Mouse (Mus musculus): ENCODE measurements around the gene Foxe3.

Gene Foxe3

DNA sequence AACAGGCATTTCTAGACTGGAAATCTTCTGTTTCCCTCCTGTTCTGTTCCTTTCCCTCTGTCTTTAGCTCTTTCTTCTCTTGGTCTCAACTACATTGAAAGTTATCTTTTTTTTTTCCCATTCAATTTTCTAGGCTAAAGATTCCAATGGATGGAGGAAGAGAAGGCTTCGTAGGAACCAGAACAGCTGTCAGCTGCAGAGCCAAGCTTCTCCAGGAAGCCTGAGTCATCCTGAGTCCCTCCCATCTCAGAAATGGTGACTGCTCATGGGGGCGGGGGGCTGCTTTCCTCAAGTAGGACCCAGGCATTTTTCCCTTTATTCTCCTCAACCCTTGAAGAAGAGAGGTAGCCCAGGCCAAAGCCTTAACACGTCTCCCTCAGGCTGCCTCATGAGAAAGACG lies 9.8 kb downstream of the Foxe3 start:
- no peak for DNase-seq

DNA sequence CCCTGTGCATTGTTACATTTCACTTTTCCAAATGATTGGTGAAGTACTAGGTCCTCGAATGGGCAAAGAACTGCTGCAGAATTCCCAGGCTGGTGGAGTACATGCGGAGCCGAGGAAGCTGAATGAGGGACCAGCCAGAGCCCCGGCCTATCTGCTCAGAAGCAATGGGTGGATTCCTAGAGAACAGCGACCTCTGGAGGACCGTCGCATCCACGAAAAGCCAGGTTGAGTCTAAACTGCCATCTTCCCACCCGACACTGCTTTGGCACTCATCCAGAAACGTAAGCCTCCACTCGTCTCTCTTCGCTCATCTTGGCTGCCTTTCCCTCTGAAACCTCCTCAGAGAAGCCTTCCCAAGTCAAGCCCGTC lies 12.2 kb downstream of the Foxe3 start:
- DNase-seq, result peak; percentile 35

DNA sequence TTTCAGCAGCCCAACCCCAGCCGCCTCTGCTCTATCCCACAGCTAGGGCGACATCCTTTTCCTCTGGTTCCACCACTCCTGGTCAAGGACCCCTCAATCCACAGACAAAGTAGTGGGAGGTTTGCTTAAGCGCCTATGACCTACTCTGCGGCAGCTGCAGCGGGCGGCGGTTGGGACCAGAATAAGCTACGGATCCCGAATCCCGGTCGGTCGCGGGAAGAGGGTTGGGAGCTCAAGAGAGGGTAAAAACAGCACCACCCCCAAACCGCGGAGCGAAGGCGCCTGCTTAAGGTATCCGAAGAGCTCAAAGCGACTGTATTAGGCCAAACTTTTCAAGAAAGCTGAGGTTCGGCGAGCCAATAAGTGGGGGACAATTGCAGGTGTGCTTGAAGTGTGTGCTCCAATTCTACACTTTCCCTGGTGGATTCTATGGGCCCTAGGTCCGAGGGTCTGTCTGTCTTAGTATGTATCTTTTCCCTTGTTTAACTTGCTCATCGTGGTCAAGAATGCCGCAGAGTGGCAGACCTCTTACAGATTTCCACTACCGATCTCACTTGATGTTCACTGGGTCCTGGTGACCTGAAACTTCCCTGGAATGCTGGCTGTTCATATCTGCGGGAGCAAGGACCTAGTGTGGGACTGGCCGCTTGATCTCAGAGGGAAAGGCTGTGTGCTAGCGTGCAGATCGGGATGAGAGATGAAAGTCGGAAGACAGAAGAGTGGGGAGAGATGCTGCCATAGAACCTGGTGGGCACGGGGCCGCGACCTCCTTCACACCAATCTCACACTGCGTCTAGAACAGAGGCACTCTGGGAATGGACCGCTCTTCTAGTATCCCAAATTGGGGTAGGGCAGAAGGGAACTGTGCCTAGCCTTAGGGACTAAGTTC lies 12.9 kb downstream of the Foxe3 start:
- no peak for DNase-seq

DNA sequence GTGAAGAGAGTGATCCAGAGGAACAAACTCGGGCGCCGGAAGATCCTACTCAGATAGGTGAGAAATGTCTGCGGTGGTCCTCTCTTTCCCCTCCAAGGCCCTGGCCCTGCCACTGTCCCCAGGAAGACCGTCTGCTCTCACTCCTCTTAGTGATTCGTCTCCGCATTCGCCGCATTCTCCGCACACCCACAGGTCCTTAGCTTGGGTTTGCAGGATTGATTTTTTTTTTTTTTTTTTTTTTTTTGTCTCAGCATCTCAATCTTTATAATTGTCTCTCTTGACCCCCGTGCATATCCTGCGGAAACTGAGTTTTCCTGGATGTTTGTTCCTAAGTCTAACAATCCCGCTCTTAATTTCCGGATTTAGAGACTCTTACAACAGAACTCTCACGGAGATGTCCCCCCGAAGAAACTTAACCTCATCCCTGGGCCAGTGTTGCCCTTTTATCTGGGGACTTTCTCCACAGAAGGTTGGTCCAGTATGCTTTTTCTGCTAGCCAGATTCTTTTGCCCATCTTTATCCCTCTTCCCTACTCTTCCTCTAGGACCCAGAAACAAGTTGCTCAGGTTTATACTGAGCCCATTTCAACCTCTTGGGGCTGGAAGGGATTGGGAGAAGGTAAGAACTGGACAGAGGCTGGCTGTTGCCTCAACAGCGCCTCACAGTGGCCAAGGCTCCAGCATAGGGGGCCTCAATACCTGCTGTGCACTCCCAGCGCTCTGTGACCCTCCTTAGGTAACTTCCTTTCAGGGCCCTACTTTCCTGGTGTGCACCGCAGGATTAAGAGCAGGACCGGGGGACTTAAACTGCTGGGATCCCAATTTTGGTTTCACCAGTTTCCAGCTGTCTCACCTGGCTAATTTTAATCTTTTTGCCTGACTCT lies 16.0 kb downstream of the Foxe3 start:
- peak; percentile 43 for DNase-seq

DNA sequence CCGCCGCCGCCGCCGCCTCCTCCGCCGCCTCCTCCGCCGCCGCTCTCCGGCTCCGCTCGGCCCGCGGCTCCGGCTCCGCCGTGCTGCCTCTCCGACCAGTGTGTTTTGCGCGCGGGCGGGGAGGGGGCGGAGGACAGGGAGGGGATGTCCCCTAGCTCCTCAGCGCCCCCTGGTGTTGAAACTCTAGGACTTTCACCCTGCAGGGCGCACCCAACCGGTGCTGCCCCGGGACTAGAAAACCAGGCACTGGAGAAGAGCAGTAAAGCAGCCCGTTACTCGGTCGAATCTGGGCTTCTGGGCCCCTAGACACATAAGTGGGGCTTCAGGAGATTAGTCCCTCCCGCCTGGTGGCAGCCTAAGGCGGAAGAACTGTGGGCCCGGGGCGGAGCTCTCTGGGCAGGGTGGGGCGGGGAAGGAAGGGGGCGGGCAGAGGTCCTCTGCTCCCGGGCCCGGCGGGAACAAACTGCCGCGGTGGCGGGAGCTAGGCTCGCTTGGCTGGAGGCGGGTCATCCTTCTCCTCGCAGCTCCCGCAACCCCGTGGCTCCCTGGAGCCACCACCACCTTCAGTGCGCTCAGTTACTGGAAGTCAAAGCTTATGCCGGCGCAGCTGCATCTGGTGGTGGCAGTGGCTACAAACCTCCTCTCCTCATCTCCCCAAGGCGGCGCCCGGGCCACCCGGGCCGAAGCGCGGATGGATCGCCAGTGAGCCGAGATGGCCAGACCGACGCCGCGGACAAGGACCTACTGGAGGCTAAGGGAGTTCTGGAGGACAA lies 16.8 kb downstream of the Foxe3 start, which contains the start of gene Foxd2:
Gene Foxd2 (minus strand): TSS at position 45 of the 773 bp plus-strand sequence.
- DNase-seq, result peak; percentile 93

DNA sequence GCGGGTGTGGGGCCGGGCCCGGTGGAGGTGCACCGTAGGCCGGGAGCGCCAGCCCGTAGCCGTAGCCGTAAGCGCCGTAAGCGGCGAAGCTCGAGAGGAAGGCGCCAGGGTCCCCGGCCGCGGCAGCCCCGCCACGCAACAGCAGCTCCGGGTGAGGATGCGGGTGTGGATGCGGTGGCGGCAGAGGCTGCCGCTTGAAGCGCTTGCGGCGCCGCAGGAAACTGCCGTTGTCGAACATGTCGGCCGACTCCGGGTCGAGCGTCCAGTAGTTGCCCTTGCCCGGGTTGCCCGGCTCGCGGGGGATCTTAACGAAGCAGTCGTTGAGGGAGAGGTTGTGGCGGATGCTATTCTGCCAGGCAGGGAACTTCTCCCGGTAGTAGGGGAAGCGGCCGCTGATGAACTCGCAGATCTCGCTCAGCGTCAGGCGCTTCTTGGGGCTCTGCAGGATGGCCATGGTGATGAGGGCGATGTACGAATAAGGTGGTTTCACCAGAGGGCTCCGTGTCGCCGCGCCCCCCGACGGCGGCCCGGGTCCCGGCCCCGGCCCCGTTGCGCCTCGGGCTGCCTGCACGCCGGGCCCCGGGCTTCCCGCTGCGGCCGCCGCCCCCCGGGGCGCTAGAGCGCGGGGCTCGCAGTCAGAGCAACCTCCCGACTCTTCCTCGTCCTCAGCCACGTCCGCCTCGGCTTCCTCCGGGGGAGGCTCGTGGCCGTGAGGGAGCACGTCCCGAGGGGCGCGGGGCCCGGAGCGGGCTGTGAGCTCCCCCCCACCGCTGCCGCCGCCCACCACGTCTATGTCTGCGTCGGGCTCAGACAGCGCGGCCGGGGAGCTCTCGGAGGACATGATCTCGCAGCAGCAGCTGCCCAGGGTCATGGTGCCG lies 17.6 kb downstream of the Foxe3 start:
- peak; percentile 66 for DNase-seq

DNA sequence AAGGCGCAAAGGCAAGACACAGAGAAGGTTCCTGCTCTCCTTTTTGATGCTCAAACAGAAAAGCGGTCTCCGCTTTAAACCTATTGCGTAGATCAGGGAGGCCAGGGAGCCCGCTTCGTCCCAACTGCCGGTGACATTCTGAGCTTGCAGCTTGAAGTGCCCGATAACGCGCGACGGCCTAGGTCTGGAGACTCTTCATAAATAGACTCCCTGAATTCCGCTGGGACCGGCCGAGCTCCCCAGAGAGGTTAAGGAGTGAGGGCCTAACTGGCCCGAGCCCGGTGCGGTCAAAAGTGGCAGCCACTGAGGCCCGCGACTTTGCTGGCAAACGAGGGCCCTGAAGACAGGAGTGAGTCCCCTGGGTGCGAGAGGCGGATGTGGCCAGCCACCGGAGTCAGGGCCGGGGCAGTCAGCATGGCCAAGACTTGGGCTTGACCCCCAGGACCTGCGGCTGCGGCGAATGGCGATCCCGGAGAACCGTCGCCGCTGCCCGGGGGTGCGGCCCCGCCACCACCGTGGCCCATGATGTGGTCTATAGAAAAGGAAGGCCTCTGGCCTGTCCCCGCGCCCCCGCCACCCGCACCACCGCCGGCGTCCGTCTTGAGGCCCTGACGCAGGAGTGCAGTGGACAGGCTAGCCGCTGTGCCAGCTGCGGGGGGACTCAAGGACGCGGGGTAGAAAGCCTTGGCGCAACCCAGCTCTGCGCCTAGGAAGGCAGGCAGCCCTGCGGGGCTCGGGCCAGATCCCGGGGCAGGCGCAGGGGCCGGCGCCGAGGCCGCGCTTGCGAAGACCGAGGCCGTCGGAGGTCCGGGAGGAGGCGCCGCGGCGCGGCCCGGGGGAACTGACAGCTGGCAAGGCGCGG lies 18.5 kb downstream of the Foxe3 start:
- peak; percentile 13 for DNase-seq

DNA sequence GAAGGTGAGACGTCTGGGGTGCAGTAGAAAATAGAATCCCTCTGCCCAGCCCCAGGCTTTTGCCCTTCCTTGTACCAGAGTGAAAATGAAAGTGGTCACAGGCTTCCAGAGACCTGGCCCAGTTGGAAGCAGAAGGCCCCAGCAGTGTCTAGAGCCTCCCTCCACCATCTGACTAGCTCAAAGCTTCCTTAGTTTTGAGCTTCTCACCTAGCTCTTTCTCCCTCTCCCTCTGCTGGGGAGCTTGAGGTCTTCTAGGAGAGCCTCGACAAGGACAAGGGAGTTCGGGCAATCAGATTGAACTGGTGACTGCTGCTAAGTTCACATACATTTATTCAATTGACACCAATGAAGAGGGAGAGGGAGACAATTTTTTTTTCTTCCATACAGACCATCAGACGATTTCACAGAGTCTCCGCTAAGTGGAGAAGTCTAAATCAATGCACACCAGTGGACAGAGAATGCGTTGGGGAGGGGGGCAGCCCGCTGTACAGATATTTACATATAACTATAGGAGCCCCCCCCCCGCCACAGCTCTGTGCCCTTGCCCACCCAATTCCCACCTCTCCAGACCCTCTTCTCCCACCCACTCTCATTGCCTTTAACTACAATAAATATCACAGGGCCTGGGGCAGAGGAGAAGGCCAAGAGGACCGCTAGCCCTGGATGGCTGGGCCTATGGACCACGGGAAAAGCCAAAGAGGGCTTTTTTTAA lies 19.7 kb downstream of the Foxe3 start:
- DNase-seq, result no peak

DNA sequence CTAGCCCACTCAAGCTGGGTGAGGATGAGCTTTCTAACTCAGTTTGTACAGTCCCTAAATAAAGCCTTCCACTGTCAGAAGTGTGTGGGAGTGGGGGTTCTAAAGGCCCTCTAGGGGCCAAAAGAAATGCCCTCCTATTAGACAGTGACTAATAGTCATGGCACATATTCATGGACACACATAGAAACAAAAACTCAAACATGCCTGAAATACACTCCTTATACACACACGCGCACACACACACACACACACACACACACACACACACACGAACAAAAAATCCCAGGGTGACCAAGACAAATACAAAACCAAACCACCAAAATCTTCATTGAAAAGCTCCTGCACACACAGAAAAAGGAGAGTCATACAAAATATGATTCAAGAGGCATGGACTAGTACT lies 20.3 kb downstream of the Foxe3 start:
- no peak for DNase-seq

DNA sequence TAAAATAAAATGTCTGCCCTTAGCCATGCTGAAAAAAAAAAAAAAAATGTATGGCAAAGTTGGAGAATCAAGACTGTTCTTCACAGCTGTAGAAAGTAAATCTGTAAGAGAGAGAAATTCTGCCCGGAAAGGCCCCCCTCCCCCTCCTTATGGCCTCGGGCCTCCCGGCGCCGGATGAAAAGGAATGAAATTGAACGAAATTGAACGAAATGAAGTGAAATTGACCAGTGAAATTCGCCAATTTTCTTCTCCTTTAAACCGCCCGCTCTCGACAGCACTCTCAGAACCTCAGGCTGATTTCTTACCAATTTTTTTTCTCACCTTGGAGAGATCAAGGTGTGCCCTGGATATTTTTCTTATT lies 22.4 kb downstream of the Foxe3 start:
- DNase-seq, result no peak

DNA sequence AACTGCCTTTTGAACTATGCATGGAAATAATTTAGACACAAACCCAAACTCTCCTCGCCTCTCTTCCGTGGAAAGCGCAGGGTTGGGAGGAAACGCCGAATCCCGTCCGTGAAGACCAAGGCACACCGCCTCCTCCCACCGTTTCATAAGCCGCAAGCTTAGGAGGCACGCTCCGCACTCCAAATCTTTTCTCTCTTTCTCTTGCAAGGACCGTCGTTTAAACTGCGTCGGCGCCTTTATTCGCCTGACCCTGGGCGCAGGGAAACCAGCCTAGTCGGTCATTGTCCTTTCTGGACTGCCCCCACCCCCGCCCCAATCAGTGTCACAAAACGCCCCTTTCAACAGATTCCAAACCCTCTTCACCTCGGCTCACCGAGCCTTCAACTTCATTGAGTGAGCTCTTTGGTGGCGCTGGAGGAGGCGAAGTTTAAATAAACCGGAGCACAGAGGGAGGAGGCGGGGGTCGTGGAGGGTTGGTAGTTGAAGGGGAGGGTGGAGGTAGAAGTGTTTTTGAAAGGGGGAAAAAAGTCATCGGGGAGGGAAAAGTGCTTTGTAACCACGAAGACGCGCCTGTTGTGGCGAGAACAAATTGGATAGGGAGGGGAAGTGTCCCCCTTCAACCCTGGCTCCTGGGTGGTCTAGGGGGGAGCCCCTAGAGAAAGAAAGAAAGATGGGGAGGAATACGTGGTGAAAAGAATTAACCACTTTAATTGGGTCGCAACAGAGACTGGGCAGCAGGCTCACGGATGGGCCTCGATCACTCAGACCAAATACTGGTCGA lies 23.0 kb downstream of the Foxe3 start:
- DNase-seq, result no peak

DNA sequence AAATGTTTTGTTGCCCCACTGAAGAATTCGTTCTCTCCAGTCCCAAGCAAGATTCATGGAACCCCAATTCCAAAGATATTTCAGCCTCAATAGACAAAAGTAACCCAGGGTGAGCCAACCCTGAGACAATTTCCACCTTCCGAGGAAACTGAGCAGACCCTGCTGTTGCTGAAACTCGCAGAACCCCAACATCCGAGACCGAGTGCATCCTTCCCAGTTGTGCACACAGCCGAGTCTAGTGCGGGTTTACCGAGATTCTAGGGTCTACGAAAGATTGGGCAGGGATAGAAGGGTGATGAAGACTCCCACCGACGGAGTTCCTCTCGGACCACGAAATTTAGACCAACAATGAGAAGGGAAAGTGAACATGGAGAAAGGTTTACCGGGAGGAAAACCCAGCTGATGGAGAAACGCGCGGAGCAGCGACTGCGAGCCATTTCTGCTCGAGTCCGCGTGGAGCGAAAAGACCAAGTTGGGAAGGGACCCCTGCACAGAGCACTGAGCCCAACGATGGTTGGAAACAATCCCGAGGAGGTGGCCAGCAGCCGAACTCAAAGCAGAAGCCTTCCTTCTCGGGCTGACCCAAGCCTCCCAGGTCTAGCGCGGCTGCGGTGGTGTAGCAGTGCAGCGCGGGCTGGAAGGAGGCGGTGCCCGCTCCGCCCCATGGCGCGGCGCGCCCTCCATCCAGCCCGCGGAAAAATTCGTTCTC lies 24.0 kb downstream of the Foxe3 start:
- DNase-seq, result no peak

DNA sequence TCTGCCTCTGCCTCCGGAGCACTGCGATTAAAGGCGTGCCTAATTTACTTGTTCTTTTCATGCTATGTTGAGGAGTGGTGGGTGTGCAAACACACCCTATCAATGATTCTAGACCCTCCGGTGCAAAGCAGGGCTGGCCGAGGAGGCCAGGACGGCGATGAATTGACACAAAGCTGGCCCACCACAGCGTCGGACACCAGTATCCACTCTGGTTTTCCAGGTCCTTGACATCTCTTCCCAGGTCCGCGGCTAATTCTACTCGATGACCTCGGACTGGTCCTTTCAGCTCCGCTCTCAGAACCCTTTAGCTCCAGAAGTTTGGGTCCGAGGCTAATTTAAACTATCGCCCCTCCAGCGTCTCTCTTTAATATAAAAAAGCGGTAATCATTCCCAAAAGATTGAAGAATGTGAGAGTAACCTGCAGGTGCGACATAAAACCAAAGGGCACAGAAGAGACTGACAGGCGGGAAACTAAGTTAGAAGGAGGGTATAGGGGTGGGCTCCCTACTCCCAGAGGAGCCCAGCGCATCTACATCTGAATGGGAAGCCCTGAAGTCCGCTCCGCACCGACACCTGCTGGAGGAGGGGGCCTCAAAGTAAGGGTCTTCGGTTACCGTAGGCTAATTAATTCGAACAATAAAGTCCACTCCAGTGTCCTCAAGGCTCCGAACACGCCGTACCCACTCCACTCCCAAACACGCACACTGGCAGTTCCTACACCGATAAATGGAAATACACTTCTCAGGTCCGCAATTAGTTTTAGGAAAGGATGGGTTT lies 24.8 kb downstream of the Foxe3 start:
- DNase-seq, result no peak

DNA sequence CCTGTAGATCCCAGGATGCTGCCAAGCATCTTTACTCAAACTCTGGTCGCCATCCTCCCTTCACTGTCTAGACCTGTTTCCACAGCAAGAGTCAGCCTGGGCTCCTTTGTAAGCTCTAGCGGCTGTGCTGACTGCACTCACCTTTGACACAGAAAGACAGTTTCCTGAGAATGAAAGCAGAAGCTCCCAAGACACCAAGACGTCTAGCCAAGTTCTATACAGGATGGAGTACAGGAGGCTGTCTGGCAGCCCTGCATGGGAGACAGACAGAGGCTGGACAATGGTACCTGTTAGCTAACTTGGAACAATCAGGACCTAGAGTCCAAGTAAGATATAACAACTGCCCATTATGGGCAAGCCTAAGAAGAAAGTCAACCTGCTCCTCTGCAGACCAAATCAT lies 25.9 kb downstream of the Foxe3 start:
- DNase-seq, result no peak

DNA sequence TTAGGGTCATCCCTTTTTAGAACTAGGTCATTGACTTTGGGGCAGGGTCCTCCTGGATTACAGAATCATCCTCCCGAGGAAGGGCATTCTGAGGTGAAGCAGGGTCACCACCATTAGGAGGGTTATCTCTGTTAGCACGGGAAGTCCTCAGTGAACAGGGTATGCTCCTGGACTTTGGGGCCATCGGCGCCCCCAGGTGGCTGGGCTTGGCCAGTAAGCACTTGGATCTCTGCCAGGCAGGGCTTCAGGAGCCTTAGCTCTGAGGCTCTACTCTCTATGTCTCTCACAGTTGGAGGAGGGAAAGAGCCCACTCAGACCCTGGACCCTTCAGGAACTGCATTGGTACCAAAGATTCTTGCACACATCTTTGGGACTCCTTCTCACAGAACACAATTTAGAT lies 28.0 kb downstream of the Foxe3 start:
- no peak for DNase-seq

DNA sequence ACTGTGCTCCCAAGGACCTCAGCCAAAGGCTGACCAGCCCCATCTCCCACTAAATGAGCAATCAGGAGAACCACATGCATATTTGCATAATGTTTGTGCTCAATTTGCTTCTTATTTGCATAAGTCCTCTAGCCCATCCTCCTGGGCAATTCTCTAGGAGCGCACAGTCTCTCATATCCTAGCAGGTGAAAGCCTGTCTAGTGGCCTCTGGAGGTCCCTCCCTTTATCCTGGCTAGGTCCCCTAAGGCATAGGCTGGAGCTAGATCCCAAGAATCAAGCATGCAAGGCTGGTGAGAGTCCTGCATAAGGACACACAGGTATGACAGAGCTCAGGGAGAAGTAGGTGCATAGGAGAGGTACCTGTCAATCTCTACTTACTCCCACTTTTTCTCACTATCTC lies 43.6 kb downstream of the Foxe3 start:
- DNase-seq, result no peak

DNA sequence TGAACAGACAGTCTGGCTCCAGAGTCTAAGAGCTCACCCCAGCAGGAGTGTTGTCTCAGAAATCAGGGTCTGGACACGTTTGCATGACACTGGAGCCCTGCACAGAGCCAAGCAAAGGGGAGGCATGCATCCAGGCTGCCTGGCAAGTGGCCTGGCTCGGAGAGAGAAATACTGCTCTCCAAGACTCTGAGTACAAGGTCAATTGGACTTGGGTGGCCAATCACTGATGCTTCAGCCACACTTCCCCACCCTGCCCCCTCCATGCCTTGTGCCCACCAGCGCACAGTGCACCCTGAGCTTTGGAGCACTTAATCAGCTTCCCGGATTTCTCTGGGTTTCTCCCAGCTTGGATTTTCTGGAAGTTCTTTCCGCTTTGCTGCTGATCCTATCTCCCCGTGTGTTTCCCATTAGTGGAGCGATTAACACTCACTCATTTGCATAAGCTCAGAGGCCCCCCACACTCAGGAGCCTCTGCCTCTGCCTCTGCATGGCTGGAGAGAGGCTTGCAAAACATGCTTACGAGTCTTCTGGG lies 49.3 kb downstream of the Foxe3 start:
- no peak for DNase-seq
